Mouse (Mus musculus): Measurements from ENCODE around the gene Trim65. TPM values are rescaled to one million over a fixed set of nuclear protein-coding genes. Genes with fewer than 3 reads are reported as not detected.

Gene Trim65
- total RNA-seq (2012; rRNA removed) (2.0 and 2.8 TPM in 2 replicates), total RNA-seq (2014; rRNA removed) (0.66 and 0.81 TPM in 2 replicates), polyA plus RNA-seq (2012; ENCODE audit: insufficient read length, low read depth) (1.1 and 1.4 TPM in 2 replicates)

DNA sequence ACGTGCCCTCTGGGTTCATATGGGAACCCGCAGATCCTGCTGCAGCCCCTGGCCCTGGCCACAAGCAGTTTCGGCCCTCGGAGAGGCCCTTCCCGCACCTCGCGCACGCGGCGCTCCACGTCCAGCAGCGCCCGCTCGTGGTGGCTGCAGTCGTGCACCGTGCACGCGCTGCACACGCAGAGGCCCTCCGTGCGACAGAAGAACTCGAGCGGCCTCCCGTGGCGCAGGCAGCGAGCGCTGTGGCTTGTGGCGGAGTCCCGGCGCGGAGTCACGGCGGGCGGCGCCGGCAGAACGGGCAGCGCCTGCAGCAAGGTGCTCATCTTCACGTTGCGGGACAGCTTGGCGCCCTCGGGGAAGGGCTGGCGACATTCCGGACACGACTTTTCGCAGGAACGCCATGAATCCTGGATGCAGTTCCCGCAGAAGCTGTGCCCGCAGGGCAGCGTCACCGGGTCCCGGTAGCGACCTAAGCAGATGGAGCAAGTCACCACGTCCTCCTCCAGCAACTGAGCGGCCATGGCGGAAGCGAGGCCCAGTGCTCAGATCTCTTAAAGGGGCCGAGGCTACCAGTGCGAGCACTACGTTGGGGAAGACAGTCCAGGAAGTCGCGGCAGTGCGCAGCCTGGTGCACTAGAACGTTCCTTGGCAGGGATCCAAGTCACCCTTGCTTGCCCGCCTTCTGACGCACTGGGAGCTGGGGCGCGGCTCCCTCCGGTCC is at the start of gene Trim65:
TSS of gene Trim65 (minus strand) at position 641 of the 718 bp plus-strand sequence.
- Histone ChIP-seq H3K27ac (ENCODE audit: insufficient read depth, low read depth) (peak within 1 kb of the TSS; percentile 33), H3K27me3 (replicated peaks) (no peaks in the 10 kb centered on the region), H3K79me2 (replicated peaks; ENCODE audit: control insufficient read depth, extremely low read depth, insufficient read depth, poor library complexity, severe bottlenecking) (no peaks in the 10 kb centered on the region), H3K4me1 (ENCODE audit: control insufficient read depth in 1 of 2, insufficient read depth in 2 of 2) (peaks cover 6 to 16% of the 10 kb centered on the region in 2 experiments), H3K9me3 (replicated peaks; ENCODE audit: low read length) (peaks cover 4% of the 10 kb centered on the region), H3K4me3 (replicated peaks in 1 of 3; ENCODE audit: low read depth in 2 of 3, low read length in 2 of 3, poor library complexity in 1 of 3) (peak within 1 kb of the TSS; percentile 49 to 61 (median 53)), H3K36me3 (replicated peaks in 1 of 2; ENCODE audit: control insufficient read depth in 1 of 2, insufficient read depth in 1 of 2, low read length in 1 of 2) (peaks cover 43 to 71% of the 10 kb centered on the region in 2 experiments), H3K9ac (ENCODE audit: insufficient read depth, low read depth) (peak within 1 kb of the TSS; percentile 25), H3K4me2 (ENCODE audit: insufficient read depth, low read depth, poor library complexity, severe bottlenecking) (peak within 1 kb of the TSS; percentile 31)
- dilution Hi-C loops (cut with MboI; ENCODE audit: extremely low pct_ligation_motif_present, extremely low pct_unique_long_range_greater_than_20kb, low sequenced_read_pairs), result no loop called here
- in situ Hi-C loops (cut with MboI; ENCODE audit: low pct_ligation_motif_present, low pct_unique_long_range_greater_than_20kb, low sequenced_read_pairs), result loop anchor here (5.0 kb wide), 1 partner anchor 43 kb away; the partner anchor contains the start of gene Wbp2
- peak; percentile 53 for DNase-seq (ENCODE audit: extremely low read depth)
- TF ChIP-seq NELFE (IDR thresholded peaks at IDR 0.05; ENCODE audit: low read depth, low read length), result peak; percentile 38; the same call in 1 of the 2 replicates
- TF ChIP-seq CHD2 (IDR thresholded peaks at IDR 0.05; ENCODE audit: low read length), result peak; percentile 15; the same call in 1 of the 2 replicates
- TF ChIP-seq MEF2A (IDR thresholded peaks at IDR 0.05; ENCODE audit: borderline replicate concordance, low read depth, low read length), result peak; percentile 74
- TF ChIP-seq ETS1 (conservative IDR thresholded peaks at IDR 0.05; ENCODE audit: low read depth, low read length), result no peak; the same call in 1 of the 2 replicates
- TF ChIP-seq BHLHE40 (IDR thresholded peaks at IDR 0.05; ENCODE audit: low read depth, low read length), result peak; percentile 96
- no peak for TF ChIP-seq ZC3H11A (IDR thresholded peaks at IDR 0.05; ENCODE audit: low read depth, low read length)
- TF ChIP-seq MXI1 (IDR thresholded peaks at IDR 0.05; ENCODE audit: low read depth, low read length), result peak; percentile 95
- peak; percentile 50; the same call in 1 of the 2 replicates for TF ChIP-seq TCF12 (IDR thresholded peaks at IDR 0.05; ENCODE audit: low read depth, low read length)
- peak; percentile 49 for TF ChIP-seq HCFC1 (IDR thresholded peaks at IDR 0.05; ENCODE audit: low read depth, low read length)
- no peak for TF ChIP-seq TBP (conservative IDR thresholded peaks at IDR 0.05; ENCODE audit: low read depth, low read length)
- TF ChIP-seq JUN (IDR thresholded peaks at IDR 0.05; ENCODE audit: insufficient read depth, low read depth, low read length), result no peak
- TF ChIP-seq ZNF384 (IDR thresholded peaks at IDR 0.05; ENCODE audit: low read depth, low read length), result no peak
- peak; percentile 69; the same call in 1 of the 2 replicates for TF ChIP-seq POLR2A (IDR thresholded peaks at IDR 0.05; ENCODE audit: low read depth, low read length)
- TF ChIP-seq SMC3 (IDR thresholded peaks at IDR 0.05; ENCODE audit: low read depth, low read length), result peak; percentile 67
- peak; percentile 73; the same call in 1 of the 2 replicates for TF ChIP-seq IRF4 (IDR thresholded peaks at IDR 0.05; ENCODE audit: low read depth, low read length)
- TF ChIP-seq CHD1 (IDR thresholded peaks at IDR 0.05; ENCODE audit: low read depth, low read length), result 0 out of 2 replicates have a peak, but pooled peaks have one; percentile 44
- peak; percentile 82 for TF ChIP-seq ELF1 (IDR thresholded peaks at IDR 0.05; ENCODE audit: low read depth, low read length)
- no peak for TF ChIP-seq USF1 (IDR thresholded peaks at IDR 0.05; ENCODE audit: low read depth, low read length)
- TF ChIP-seq CTCF (conservative IDR thresholded peaks at IDR 0.05 in 1 of 2, IDR thresholded peaks at IDR 0.05 in 1 of 2; ENCODE audit: low read depth in 2 of 2, low read length in 2 of 2), result peak in 1 of 2 experiments; percentile 96; a peak in 2 of 4 replicates
- TF ChIP-seq E2F4 (IDR thresholded peaks at IDR 0.05; ENCODE audit: insufficient replicate concordance, low read depth, low read length), result no peak
- TF ChIP-seq JUND (conservative IDR thresholded peaks at IDR 0.05; ENCODE audit: low read depth, low read length), result no peak
- peak; percentile 92 for TF ChIP-seq MYC (IDR thresholded peaks at IDR 0.05; ENCODE audit: low read depth, low read length)
- no peak for TF ChIP-seq ZKSCAN1 (IDR thresholded peaks at IDR 0.05; ENCODE audit: borderline replicate concordance, low read depth, low read length)
- peak; percentile 51 for TF ChIP-seq NRF1 (IDR thresholded peaks at IDR 0.05; ENCODE audit: low read depth, low read length)
- TF ChIP-seq UBTF (IDR thresholded peaks at IDR 0.05; ENCODE audit: low read depth, low read length), result 0 out of 2 replicates have a peak, but pooled peaks have one; percentile 50
- peak; percentile 96 for TF ChIP-seq MAX (IDR thresholded peaks at IDR 0.05; ENCODE audit: low read length)
- no peak for TF ChIP-seq PAX5 (IDR thresholded peaks at IDR 0.05; ENCODE audit: low read length)
- TF ChIP-seq MAFK (IDR thresholded peaks at IDR 0.05; ENCODE audit: insufficient replicate concordance, low read length), result no peak
- no peak for TF ChIP-seq EP300 (IDR thresholded peaks at IDR 0.05; ENCODE audit: low read length)
- no peak for TF ChIP-seq KAT2A (IDR thresholded peaks at IDR 0.05; ENCODE audit: insufficient replicate concordance, low read length)
- TF ChIP-seq USF2 (conservative IDR thresholded peaks at IDR 0.05; ENCODE audit: low read depth, low read length), result no peak; the same call in 1 of the 2 replicates
- no peak; the same call in 1 of the 2 replicates for TF ChIP-seq ZMIZ1 (IDR thresholded peaks at IDR 0.05; ENCODE audit: low read depth, low read length)
- 0 out of 2 replicates have a peak, but pooled peaks have one; percentile 52 for TF ChIP-seq RCOR1 (conservative IDR thresholded peaks at IDR 0.05; ENCODE audit: low read depth, low read length)
- TF ChIP-seq SIN3A (IDR thresholded peaks at IDR 0.05; ENCODE audit: low read length), result peak; percentile 32; the same call in 1 of the 2 replicates
- TF ChIP-seq MAZ (IDR thresholded peaks at IDR 0.05; ENCODE audit: low read depth, low read length), result peak; percentile 79; the same call in 1 of the 2 replicates
- TF ChIP-seq POLR2AphosphoS2 (IDR thresholded peaks at IDR 0.05; ENCODE audit: low read depth, low read length), result peak; percentile 74; the same call in 1 of the 2 replicates
- no peak for TF ChIP-seq GABPA (IDR thresholded peaks at IDR 0.05; ENCODE audit: insufficient replicate concordance, low read depth, low read length)
